Mouse (Mus musculus) embryonic facial prominence, embryonic 11.5 days (tissue): ENCODE measurements around the gene Npy5r. TPM values are rescaled to one million over a fixed set of nuclear protein-coding genes. Genes with fewer than 3 reads are reported as not detected.
A peak's percentile ranks its signal among the peaks of the same experiment; 100 is the strongest.

Experiments used
- ATAC-seq: fragments of 200-750 bp; cut with Nextera tagmentation; replicated peaks from 2 replicates; pipeline ENCODE4 v1.8.0; 2017; ENCODE audit warnings: low read depth; ENCODE audit not compliant: insufficient number of reproducible peaks, low FRiP score, low TSS enrichment
- DNase-seq: peaks from one replicate; pipeline ENCODE4 v3.0.0-alpha.2; 2015; ENCODE audit warnings: low spot score
- H3K27ac ChIP-seq: fragments of 300-500 bp; sonication (generic); replicated peaks from 2 replicates; pipeline ENCODE4 v1.5.1; 2014; ENCODE audit warnings: mild to moderate bottlenecking, low read depth, low read length, control low read depth
- H3K27me3 ChIP-seq: fragments of 300-500 bp; sonication (generic); 2 replicates; pipeline ENCODE4 v1.6.1; 2014; ENCODE audit warnings: mild to moderate bottlenecking, low read length, moderate library complexity, mixed read lengths; ENCODE audit not compliant: control insufficient read depth, insufficient read depth
- H3K36me3 ChIP-seq: fragments of 300-500 bp; sonication (generic); replicated peaks from 2 replicates; pipeline ENCODE4 v1.6.1; 2014; ENCODE audit warnings: low read depth, mild to moderate bottlenecking, low read length, moderate library complexity, mixed read lengths; ENCODE audit not compliant: control insufficient read depth, insufficient read depth
- H3K4me1 ChIP-seq: fragments of 300-500 bp; sonication (generic); 2 replicates; pipeline ENCODE4 v1.6.1; 2014; ENCODE audit warnings: low read length, mixed read lengths; ENCODE audit not compliant: control insufficient read depth, insufficient read depth
- H3K4me2 ChIP-seq: fragments of 300-500 bp; sonication (generic); 2 replicates; pipeline ENCODE4 v1.6.1; 2014; ENCODE audit warnings: low read depth, mild to moderate bottlenecking, control low read depth, low read length, moderate library complexity
- H3K4me3 ChIP-seq: fragments of 300-500 bp; sonication (generic); 2 replicates; pipeline ENCODE4 v1.5.1; 2014; ENCODE audit warnings: low read depth, low read length, control low read depth
- H3K9ac ChIP-seq: fragments of 300-500 bp; sonication (generic); replicated peaks from 2 replicates; pipeline ENCODE4 v1.6.1; 2014; ENCODE audit warnings: mild to moderate bottlenecking, control low read depth, low read length
- H3K9me3 ChIP-seq: fragments of 300-500 bp; sonication (generic); replicated peaks from 2 replicates; pipeline ENCODE4 v1.6.1; 2016; ENCODE audit warnings: mild to moderate bottlenecking, low read length, inconsistent platforms, mixed read lengths; ENCODE audit not compliant: control insufficient read depth
- WGBS: fragments of 180-500 bp; shearing (Covaris S2); extraction: QIAGEN DNeasy Blood & Tissue Kit; methylation state at CpG from one replicate; pipeline ENCODE4 v1.1.7; 2014; 5-methylcytosine and 5-hydroxymethylcytosine counted together
- polyA plus RNA-seq: library from polyadenylated mRNA; unstranded; fragments of >200 nt; fragmentation: Nextera tagmentation; extraction: Ambion mirVana; gene quantifications from 2 replicates; pipeline ENCODE4 v1.2.1, GENCODE M21; 2014

The Npy5r gene
- polyA plus RNA-seq: not detected in 2 replicates

DNA sequence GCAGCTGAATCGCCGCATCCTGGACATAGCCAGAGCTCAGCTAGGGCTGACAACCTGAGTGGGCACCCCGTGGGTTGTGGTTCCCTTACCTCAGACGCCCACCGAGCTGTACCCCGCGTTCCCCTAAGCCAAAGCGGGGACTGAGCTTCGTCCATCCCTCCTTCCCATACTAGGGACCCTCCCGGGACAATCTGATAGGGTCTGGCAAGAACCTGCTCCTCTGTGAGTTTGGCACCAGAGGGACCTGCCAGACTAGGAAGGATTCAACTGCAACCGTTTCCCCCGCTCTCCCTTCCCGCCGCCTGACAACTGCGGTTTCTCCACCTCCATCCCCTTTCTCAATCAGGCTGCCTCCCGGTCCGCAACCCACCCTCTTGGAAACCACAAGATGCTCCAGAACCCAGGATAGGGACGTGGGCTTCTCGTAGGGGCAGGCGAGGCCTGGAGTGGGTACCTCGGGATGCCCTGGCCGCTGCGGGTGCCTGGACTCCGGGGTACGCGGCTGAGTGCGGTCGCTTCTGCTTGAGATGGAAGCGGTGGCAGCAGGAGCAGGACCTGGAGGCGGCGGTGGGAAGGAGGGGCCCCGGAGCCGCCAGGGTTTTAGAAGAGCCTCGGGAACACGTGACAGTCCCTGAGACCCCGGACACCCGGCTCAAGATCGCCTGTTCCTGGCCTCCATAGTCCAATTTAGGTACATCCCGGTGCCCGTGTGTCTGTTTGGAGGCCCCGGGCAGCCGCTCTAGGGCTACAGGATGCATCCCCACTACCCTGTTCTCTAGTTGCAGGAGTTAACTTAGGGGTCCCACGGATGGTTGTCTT is at the start of gene Npy5r:
Gene Npy5r, minus strand, starts transcription at position 618 of the 819 bp plus-strand sequence.
- 1% methylated on average over 43 of the region's 43 CpGs for WGBS
- Histone ChIP-seq H3K36me3 (no peaks in the 10 kb centered on the region), H3K4me2 (peak within 1 kb of the TSS; percentile 86), H3K9ac (peak within 1 kb of the TSS; percentile 58), H3K27ac (no peak within 1 kb of the TSS), H3K9me3 (no peaks in the 10 kb centered on the region), H3K27me3 (peaks cover 7% of the 10 kb centered on the region; the same call in 1 of the 2 replicates), H3K4me3 (peak within 1 kb of the TSS; percentile 38), H3K4me1 (no peaks in the 10 kb centered on the region; the same call in 1 of the 2 replicates)
- peak; percentile 79 for ATAC-seq
- peak; percentile 42 for DNase-seq

DNA sequence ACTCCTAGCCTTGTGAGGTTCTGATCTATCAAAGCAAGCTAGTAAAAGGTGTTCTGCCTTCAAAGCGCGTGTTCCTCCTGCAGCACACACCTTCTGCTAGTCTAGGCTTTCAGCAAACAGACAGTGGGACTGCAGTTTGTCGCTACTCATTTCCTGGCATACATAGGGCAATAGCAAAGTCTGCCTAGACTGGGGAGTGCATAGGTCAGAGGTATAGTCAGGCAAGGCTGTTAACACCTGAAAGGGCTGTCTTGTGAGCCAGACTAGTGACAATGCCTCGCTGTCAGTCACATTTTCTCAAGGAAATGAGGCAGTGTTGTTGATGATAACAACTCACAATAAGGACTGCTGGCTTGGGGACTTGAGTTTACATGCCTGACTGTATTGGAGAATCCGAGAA is 44.0 kb upstream of the Npy5r start:
- H3K27ac ChIP-seq: no peak overlapping the region
- no peak overlapping the region for H3K4me3 ChIP-seq
- WGBS: 40% methylated on average over 5 of the region's 5 CpGs
- H3K9me3 ChIP-seq: no peaks in the 10 kb centered on the region
- no peak overlapping the region for H3K9ac ChIP-seq
- H3K4me2 ChIP-seq: no peak overlapping the region
- no peak for DNase-seq
- no peaks in the 10 kb centered on the region for H3K36me3 ChIP-seq
- no peaks in the 10 kb centered on the region for H3K4me1 ChIP-seq
- H3K27me3 ChIP-seq: no peaks in the 10 kb centered on the region
- no peak for ATAC-seq

DNA sequence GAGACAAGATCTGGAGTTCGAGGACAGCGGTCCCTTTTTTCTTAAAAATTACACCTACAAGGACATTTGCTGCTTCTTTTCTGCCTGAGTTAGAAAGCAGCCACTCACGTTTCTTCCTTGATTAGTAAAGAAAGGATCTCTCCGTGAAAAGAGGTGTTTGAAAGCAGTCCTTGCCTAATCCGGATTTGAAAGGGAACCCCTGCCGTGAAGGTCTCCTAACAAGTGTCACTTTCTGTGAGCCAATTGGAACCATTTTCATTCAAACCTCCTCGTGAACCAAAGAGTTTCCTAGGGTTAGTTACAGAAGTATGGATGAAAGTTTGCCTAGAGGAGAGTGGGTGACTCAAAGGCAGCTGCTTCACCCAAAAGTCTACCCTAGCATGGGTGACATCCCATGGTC is 41.5 kb upstream of the Npy5r start:
- no peak overlapping the region for H3K27ac ChIP-seq
- H3K4me3 ChIP-seq: no peak overlapping the region
- no peak overlapping the region for H3K9ac ChIP-seq
- no peaks in the 10 kb centered on the region for H3K27me3 ChIP-seq
- no peak for DNase-seq
- H3K36me3 ChIP-seq: no peaks in the 10 kb centered on the region
- no peak for ATAC-seq
- H3K4me1 ChIP-seq: no peaks in the 10 kb centered on the region
- H3K9me3 ChIP-seq: no peaks in the 10 kb centered on the region
- WGBS: 22% methylated on average over 7 of the region's 7 CpGs
- H3K4me2 ChIP-seq: no peak overlapping the region

DNA sequence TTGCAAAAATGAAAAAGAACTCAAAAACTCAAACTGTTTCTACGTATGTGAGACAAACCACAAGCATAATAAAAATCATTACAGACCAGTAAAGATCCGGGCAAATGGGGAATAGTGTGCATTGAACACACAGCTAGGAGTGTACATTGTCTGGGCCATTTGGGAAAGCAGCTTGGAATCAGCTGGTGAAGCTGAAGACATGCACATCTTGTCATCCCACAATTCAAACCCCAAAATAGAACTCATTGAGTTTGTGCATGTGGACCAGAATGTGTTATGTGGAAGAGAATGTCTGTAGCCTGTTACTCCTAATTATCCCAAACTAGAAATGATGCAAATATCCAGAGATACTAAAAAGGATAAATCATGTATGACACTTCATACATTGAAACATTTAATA is 34.9 kb upstream of the Npy5r start:
- ATAC-seq: no peak
- Histone ChIP-seq H3K36me3 (no peaks in the 10 kb centered on the region), H3K27ac (no peak overlapping the region), H3K9me3 (no peaks in the 10 kb centered on the region), H3K9ac (no peak overlapping the region), H3K4me3 (no peak overlapping the region), H3K27me3 (no peaks in the 10 kb centered on the region), H3K4me1 (no peaks in the 10 kb centered on the region), H3K4me2 (no peak overlapping the region)
- no peak for DNase-seq
- 80% methylated on average over 2 of the region's 2 CpGs for WGBS

DNA sequence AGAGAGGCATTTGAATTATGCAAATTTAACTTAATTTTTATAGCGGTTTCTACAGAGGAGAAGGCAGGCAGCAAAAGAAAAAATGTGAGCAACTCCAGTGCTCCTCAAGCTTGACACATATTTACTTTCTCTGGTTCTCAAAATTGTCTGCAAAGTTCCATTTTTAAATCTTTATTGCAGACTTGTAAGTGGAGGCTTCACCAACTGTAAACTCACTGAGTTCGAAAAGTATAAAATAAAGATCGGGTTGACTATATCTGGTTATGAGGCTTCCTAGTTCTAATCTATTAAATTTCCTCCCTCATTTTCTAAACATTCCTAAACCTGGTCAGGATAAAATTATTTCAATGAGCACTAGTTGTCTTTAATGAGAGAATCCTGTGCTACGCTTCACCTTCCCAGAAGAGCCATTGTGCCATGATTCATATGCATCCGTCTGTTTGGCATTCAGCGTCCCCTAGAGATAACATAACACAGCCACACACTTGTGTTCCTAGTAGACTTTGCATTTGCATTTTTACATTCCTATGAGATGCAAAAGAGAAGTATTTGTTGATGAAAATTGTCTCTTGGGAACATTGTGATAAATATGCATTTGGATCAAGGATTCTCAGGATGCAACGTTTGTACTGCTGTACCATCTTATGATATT is 26.5 kb upstream of the Npy5r start:
- Histone ChIP-seq H3K36me3 (no peaks in the 10 kb centered on the region), H3K27me3 (no peaks in the 10 kb centered on the region), H3K4me1 (no peaks in the 10 kb centered on the region), H3K27ac (no peak overlapping the region), H3K9ac (no peak overlapping the region), H3K4me2 (no peak overlapping the region), H3K9me3 (no peaks in the 10 kb centered on the region), H3K4me3 (no peak overlapping the region)
- 89% methylated on average over 7 of the region's 7 CpGs for WGBS
- DNase-seq (no peak), ATAC-seq (no peak)

DNA sequence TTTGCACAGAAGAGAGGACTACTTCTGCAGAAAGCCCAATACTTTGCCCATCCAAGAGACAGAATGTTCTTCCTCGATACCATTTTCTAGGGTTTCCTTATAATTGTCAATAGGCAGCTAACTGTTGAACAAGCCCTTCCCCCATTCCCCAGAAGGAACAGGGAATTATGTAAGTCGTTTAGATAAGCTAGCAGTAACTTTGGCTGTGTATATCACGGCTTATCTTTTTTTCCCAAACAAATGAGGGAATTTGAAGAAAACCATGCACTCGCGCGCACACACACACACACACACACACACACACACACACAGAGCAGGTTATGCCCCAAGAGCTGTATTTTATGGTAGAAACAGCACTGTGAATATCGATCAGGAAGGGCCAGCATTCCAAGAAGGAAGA is 10.9 kb upstream of the Npy5r start:
- H3K36me3 ChIP-seq: no peaks in the 10 kb centered on the region
- DNase-seq (no peak), ATAC-seq (no peak)
- H3K27me3 ChIP-seq: peaks cover 3% of the 10 kb centered on the region; the same call in 1 of the 2 replicates
- no peak overlapping the region for H3K4me3 ChIP-seq
- H3K4me1 ChIP-seq: no peaks in the 10 kb centered on the region
- no peak overlapping the region for H3K9ac ChIP-seq
- H3K27ac ChIP-seq: no peak overlapping the region
- no peaks in the 10 kb centered on the region for H3K9me3 ChIP-seq
- 73% methylated on average over 7 of the region's 7 CpGs for WGBS
- H3K4me2 ChIP-seq: no peak overlapping the region

DNA sequence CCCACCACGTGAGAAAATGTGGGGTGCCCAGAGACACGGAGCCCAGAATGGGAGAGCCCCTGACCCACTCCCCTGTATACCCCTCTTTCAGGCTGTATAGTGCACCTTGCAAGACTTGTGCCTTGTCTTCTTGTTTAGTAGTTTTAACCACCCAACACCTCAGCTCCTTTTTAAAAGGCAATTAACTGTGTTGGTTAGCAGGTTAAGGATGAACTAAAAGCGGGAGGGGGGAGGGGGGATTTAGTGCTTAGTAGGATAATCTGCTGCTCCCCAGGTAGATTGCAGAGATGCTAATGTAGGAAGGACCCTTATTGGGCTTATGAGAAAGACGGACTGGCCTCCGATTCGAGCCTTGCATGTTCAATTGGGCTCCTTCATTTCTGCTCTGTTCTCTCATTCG is 10.1 kb upstream of the Npy5r start:
- H3K9ac ChIP-seq: no peak overlapping the region
- no peak overlapping the region for H3K27ac ChIP-seq
- no peak overlapping the region; the same call in 1 of the 2 replicates for H3K4me3 ChIP-seq
- DNase-seq (no peak), ATAC-seq (no peak)
- no peaks in the 10 kb centered on the region for H3K4me1 ChIP-seq
- H3K9me3 ChIP-seq: no peaks in the 10 kb centered on the region
- no peaks in the 10 kb centered on the region for H3K36me3 ChIP-seq
- WGBS: 6% methylated on average over 7 of the region's 7 CpGs
- H3K4me2 ChIP-seq: no peak overlapping the region; the same call in 1 of the 2 replicates
- H3K27me3 ChIP-seq: peaks cover 3% of the 10 kb centered on the region; the same call in 1 of the 2 replicates
